Mouse (Mus musculus) limb, embryonic 15.5 days (tissue): ENCODE measurements around the gene Prex1. TPM values are rescaled to one million over a fixed set of nuclear protein-coding genes. Genes with fewer than 3 reads are reported as not detected.
"Not testable (repeated sequence)": the region's sequence is repeated elsewhere in the genome, so short reads cannot be mapped to it uniquely, and the experiment has no call there.

Experiments
- ATAC-seq: fragments of 200-750 bp; cut with Nextera tagmentation; 2 replicates; pipeline ENCODE4 v1.8.0; 2017; ENCODE audit warnings: low read depth, moderate TSS enrichment; ENCODE audit not compliant: insufficient number of reproducible peaks, low FRiP score, low TSS enrichment
- H3K27ac ChIP-seq: fragments of 300-500 bp; sonication (generic); 2 replicates; pipeline ENCODE4 v1.5.1; 2015; ENCODE audit warnings: moderate library complexity, mild to moderate bottlenecking, inconsistent platforms
- H3K27me3 ChIP-seq: fragments of 300-500 bp; sonication (generic); 2 replicates; pipeline ENCODE4 v1.6.1; 2015; ENCODE audit warnings: inconsistent platforms
- H3K36me3 ChIP-seq: fragments of 300-500 bp; sonication (generic); 2 replicates; pipeline ENCODE4 v1.6.1; 2015; ENCODE audit warnings: inconsistent platforms
- H3K4me1 ChIP-seq: fragments of 300-500 bp; sonication (generic); 2 replicates; pipeline ENCODE4 v1.6.1; 2015; ENCODE audit warnings: inconsistent platforms
- H3K4me2 ChIP-seq: fragments of 300-500 bp; sonication (generic); 2 replicates; pipeline ENCODE4 v1.6.1; 2015; ENCODE audit warnings: mild to moderate bottlenecking, inconsistent platforms
- H3K4me3 ChIP-seq: fragments of 300-500 bp; sonication (generic); 2 replicates; pipeline ENCODE4 v1.5.1; 2015; ENCODE audit warnings: mild to moderate bottlenecking, inconsistent platforms
- H3K9ac ChIP-seq: fragments of 300-500 bp; sonication (generic); 2 replicates; pipeline ENCODE4 v1.6.1; 2015; ENCODE audit warnings: inconsistent platforms
- H3K9me3 ChIP-seq: fragments of 300-500 bp; sonication (generic); 2 replicates; pipeline ENCODE4 v1.6.1; 2016; ENCODE audit warnings: inconsistent platforms
- WGBS: fragments of 180-500 bp; shearing (Covaris S2); methylation state at CpG from one replicate; pipeline ENCODE4 v1.1.7; 2015; 5-methylcytosine and 5-hydroxymethylcytosine counted together
- polyA plus RNA-seq: library from polyadenylated mRNA; unstranded; fragments of >200 nt; fragmentation: Nextera tagmentation; extraction: Ambion mirVana; gene quantifications from 2 replicates; pipeline ENCODE4 v1.2.1, GENCODE M21; 2015

The Prex1 gene
- polyA plus RNA-seq, 1 experiment from 2014 or later, result 19.1 TPM

- Histone ChIP-seq H3K4me3 (no peak overlapping the region), H3K36me3 (no peaks in the 10 kb centered on the region), H3K9me3 (no peaks in the 10 kb centered on the region), H3K27me3 (no peaks in the 10 kb centered on the region), H3K4me2 (no peak overlapping the region), H3K4me1 (peaks cover 19% of the 10 kb centered on the region), H3K27ac (no peak overlapping the region), H3K9ac (no peak overlapping the region)
- no peak for ATAC-seq
- WGBS, result 95% methylated on average over 3 of the region's 3 CpGs
These were observed 176.7 kb downstream of the Prex1 start for GRCm38 (mm10) chr2:166536896-166537295.

DNA sequence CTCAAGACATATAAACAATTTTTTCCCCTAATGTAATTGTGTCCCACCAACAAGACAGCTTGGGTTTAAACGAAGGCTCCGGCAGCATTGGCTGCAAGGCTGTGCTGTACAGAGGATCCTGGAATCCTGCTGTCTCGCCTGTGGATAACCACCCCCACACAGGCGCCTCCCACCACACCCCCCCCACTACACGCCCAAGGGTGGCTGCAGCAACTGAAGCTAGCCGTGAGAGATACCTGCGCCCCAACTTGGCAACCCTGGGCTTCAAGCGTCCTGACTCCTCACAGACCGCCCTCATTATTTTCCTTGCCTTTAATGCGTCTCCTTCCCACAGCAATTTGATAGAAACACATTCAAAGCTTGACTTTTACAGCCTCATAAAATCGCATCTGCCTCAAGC, 178.1 kb downstream of the Prex1 start:
- Histone ChIP-seq H3K27ac (peak overlapping the region; percentile 57; the same call in 1 of the 2 replicates), H3K4me2 (peak overlapping the region; percentile 15; the same call in 1 of the 2 replicates), H3K36me3 (no peaks in the 10 kb centered on the region), H3K4me1 (peaks cover 10% of the 10 kb centered on the region), H3K27me3 (no peaks in the 10 kb centered on the region), H3K9ac (no peak overlapping the region), H3K9me3 (no peaks in the 10 kb centered on the region), H3K4me3 (no peak overlapping the region)
- WGBS, result 36% methylated on average over 11 of the region's 11 CpGs
- ATAC-seq, result 0 out of 2 replicates have a peak, but pooled peaks have one; percentile 14

DNA sequence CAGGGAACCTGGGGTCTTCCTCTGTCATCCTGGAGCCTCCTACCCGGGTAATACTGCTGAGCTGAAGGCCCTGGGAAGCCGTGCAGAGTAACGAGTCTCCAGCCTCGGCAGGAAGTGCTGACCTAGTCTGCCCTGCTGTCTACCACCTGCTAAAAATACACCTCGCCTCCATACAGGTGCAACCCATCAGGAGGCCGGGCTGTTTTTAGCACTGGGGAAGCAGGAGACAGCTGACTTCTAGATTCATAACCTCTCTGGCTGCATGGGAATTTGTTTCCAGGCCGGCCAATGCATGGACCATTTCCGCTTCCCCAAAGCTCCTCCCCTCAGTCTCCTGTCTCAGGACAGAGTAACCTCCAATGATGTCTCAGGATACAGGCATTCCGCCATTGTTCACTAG, 187.4 kb downstream of the Prex1 start:
- WGBS, result 65% methylated on average over 9 of the region's 9 CpGs
- H3K4me2 ChIP-seq, result no peak overlapping the region
- ATAC-seq, result no peak
- H3K36me3 ChIP-seq, result no peaks in the 10 kb centered on the region
- no peak overlapping the region for H3K9ac ChIP-seq
- H3K27me3 ChIP-seq, result no peaks in the 10 kb centered on the region
- H3K27ac ChIP-seq, result no peak overlapping the region
- no peaks in the 10 kb centered on the region for H3K9me3 ChIP-seq
- H3K4me3 ChIP-seq, result no peak overlapping the region
- H3K4me1 ChIP-seq, result peaks cover 25% of the 10 kb centered on the region

- Histone ChIP-seq H3K4me2 (no peak overlapping the region), H3K27ac (no peak overlapping the region), H3K27me3 (no peaks in the 10 kb centered on the region), H3K9ac (no peak overlapping the region), H3K4me1 (peaks cover 28% of the 10 kb centered on the region), H3K4me3 (no peak overlapping the region), H3K9me3 (no peaks in the 10 kb centered on the region), H3K36me3 (no peaks in the 10 kb centered on the region)
- 79% methylated on average over 10 of the region's 10 CpGs for WGBS
- ATAC-seq, result no peak
These were observed 190.3 kb downstream of the Prex1 start for GRCm38 (mm10) chr2:166523156-166523890.

DNA sequence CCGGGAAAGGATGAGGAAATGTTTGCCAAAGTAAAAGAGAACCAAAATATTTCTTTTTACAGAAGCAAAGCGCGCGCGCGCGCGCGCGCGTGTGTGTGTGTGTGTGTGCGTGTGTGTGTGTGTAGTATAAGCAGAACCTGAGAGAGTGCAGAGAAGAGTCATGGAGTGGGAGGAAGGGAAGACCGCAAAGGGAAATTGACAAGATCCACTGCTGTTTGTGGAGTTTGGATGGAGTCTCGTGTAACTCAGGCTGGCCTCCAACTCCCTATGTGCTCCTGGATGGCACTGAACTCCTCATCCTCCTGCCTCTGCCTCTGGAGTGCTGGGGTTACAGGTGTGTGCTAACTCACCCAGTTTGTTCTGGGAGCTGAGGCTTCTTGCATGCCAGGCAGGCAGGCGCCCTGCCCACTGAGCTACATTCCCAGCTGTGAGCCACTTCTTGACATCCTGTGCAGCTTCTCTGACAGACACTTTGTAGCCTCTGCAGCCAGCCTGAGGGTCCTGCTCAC, 191.0 kb downstream of the Prex1 start:
- Histone ChIP-seq H3K9ac (no peak overlapping the region), H3K36me3 (no peaks in the 10 kb centered on the region), H3K4me3 (no peak overlapping the region), H3K4me2 (no peak overlapping the region), H3K27ac (no peak overlapping the region), H3K4me1 (peaks cover 28% of the 10 kb centered on the region), H3K27me3 (no peaks in the 10 kb centered on the region), H3K9me3 (no peaks in the 10 kb centered on the region)
- 79% methylated on average over 15 of the region's 15 CpGs for WGBS
- ATAC-seq, result no peak

DNA sequence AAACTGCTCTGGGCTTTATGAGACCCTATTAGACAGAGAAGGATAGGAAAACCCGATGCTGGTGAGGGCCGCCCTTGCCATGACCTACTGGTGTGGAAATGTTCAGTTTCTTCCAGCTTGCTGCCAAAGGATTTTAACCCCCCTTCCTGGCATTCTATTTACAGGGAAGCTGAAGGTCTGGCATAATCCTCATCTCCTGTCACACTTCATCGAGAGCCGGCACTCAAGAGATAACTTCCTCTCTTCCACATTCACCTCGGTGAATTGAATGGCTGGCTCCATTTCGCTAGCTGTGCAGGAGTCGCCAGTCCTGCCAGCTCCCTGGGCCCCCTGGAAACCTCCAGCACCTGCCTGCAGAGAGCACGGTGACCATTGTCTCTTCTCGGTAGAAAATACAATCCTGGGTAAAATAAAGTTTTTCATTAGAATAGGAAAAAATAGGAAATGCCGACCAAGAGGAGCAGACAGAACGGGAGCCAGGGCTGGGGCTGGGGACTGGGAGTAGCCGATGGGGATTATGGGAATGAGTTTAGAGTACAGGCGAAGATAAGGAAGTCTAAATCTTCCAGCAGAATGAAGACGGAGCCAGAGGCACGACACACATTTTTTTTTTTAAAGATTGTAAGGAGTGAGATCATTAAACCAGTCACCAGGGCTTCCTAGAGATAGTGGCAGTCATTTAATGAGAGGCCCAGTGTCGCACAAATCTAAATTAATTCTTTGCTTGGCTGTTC, 191.6 kb downstream of the Prex1 start:
- Histone ChIP-seq H3K9ac (no peak overlapping the region), H3K9me3 (no peaks in the 10 kb centered on the region), H3K4me3 (no peak overlapping the region), H3K27me3 (no peaks in the 10 kb centered on the region), H3K27ac (peak overlapping the region; percentile 8; the same call in 1 of the 2 replicates), H3K4me2 (no peak overlapping the region), H3K36me3 (no peaks in the 10 kb centered on the region), H3K4me1 (peaks cover 33% of the 10 kb centered on the region)
- 50% methylated on average over 16 of the region's 16 CpGs for WGBS
- no peak for ATAC-seq

GRCm38 (mm10) chr2:166521461-166521860, 192.2 kb downstream of the Prex1 start:
- ATAC-seq, result no peak
- H3K4me1 ChIP-seq, result peaks cover 35% of the 10 kb centered on the region
- WGBS, result 88% methylated on average over 5 of the region's 5 CpGs
- 0 out of 2 replicates have a peak overlapping the region, but pooled peaks have one; percentile 8 for H3K27ac ChIP-seq
- H3K27me3 ChIP-seq, result no peaks in the 10 kb centered on the region
- no peak overlapping the region for H3K9ac ChIP-seq
- no peaks in the 10 kb centered on the region for H3K36me3 ChIP-seq
- H3K4me3 ChIP-seq, result no peak overlapping the region
- no peak overlapping the region for H3K4me2 ChIP-seq
- no peaks in the 10 kb centered on the region for H3K9me3 ChIP-seq

DNA sequence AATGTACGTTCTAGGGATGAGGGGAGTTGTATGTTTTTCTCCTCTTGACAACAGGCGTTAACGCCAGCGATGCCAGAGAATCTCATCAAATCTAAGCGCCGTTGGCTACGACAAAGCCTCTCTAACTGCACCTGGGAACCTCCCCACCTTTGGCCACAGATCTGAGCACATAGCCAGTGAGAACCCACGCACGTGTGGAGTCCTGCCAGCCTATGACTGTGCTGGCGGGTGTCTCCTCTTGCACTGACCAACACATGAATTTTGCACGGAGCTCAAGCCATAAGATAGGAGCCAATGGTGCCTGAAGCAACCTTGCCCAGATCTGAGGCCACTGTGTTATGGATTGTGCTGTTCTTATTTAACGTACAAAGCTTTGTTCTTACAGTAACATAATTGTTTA, 193.1 kb downstream of the Prex1 start:
- H3K36me3 ChIP-seq, result no peaks in the 10 kb centered on the region
- H3K27me3 ChIP-seq, result no peaks in the 10 kb centered on the region
- ATAC-seq, result no peak
- H3K27ac ChIP-seq, result no peak overlapping the region
- WGBS, result 82% methylated on average over 12 of the region's 12 CpGs
- H3K4me1 ChIP-seq, result peaks cover 35% of the 10 kb centered on the region
- H3K4me2 ChIP-seq, result no peak overlapping the region
- no peak overlapping the region for H3K9ac ChIP-seq
- H3K9me3 ChIP-seq, result no peaks in the 10 kb centered on the region
- H3K4me3 ChIP-seq, result no peak overlapping the region

- H3K4me3 ChIP-seq, H3K36me3 ChIP-seq, H3K9me3 ChIP-seq, H3K9ac ChIP-seq, H3K27me3 ChIP-seq: not testable (repeated sequence)
- 0 out of 2 replicates have a peak overlapping the region, but pooled peaks have one; percentile 7 for H3K4me2 ChIP-seq
- 11% methylated on average over 14 of the region's 17 CpGs for WGBS
- H3K27ac ChIP-seq, result peak overlapping the region; percentile 84
- peaks cover 34% of the 10 kb centered on the region for H3K4me1 ChIP-seq
- peak; percentile 67; the same call in 1 of the 2 replicates for ATAC-seq
These were observed 196.0 kb downstream of the Prex1 start for GRCm38 (mm10) chr2:166517392-166518174.

DNA sequence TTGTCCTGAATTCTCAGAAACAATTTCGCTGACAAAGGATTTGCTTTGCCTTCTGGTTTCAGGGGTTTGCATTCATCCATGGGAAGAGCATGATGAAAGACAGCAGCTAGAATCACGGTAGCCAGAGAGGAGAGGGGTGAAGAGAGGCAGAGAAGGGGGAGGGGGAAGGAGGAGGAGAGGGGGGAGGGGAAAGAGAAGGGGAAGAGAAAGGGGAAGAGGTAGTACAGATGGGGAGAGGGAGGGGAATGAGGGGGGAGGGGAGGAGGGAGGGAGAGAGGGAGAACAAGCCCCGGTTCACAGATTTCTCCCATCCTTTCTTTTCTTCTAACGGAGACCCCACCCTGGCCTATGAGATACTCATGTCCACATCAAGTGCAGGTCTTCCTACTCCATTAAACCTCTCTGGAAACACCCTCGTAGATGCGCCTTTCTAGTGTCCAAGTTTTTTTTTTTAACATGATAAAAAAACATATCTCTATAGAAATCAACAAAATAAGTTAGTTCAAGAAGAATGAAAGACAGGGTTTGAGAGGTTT, 196.7 kb downstream of the Prex1 start:
- H3K4me2 ChIP-seq, result 0 out of 2 replicates have a peak overlapping the region, but pooled peaks have one; percentile 7
- H3K27me3 ChIP-seq, result no peaks in the 10 kb centered on the region
- H3K4me3 ChIP-seq, result no peak overlapping the region
- H3K9me3 ChIP-seq, result no peaks in the 10 kb centered on the region
- H3K9ac ChIP-seq, result no peak overlapping the region
- no peak for ATAC-seq
- no peaks in the 10 kb centered on the region for H3K36me3 ChIP-seq
- peak overlapping the region; percentile 84 for H3K27ac ChIP-seq
- peaks cover 28% of the 10 kb centered on the region for H3K4me1 ChIP-seq
- WGBS, result 60% methylated on average over 6 of the region's 6 CpGs
